Mouse (Mus musculus): ENCODE data around the gene Kcnj2. TPM values are rescaled to one million over a fixed set of nuclear protein-coding genes. Genes with fewer than 3 reads are reported as not detected.
A peak's percentile ranks its signal among the peaks of the same experiment; 100 is the strongest.

Kcnj2 gene
- polyA plus RNA-seq, 1 experiment from 2014 or later, result 1.00 TPM

- Histone ChIP-seq H3K9me3 (replicated peaks) (no peaks in the 10 kb centered on the region), H3K27ac (replicated peaks) (no peak overlapping the region), H3K4me3 (replicated peaks) (no peak overlapping the region), H3K4me1 (peaks cover 11% of the 10 kb centered on the region; the same call in 1 of the 2 replicates), H3K9ac (replicated peaks) (no peak overlapping the region), H3K27me3 (replicated peaks) (no peaks in the 10 kb centered on the region), H3K36me3 (no peaks in the 10 kb centered on the region), H3K4me2 (no peak overlapping the region)
- WGBS, result 48% methylated on average over 5 of the region's 5 CpGs
- ATAC-seq (ENCODE audit: low FRiP score), result no peak
Observed at GRCm38 (mm10) chr11:111060216-111060615, 5.7 kb upstream of the Kcnj2 start.

GRCm38 (mm10) chr11:111064751-111065527, 1.0 kb upstream of the Kcnj2 start:
- H3K27ac ChIP-seq (replicated peaks), result peak overlapping the region; percentile 51

GRCm38 (mm10) chr11:111066299-111066691, 331 bp downstream of the Kcnj2 start:
- H3K27me3 ChIP-seq (replicated peaks), result no peaks in the 10 kb centered on the region
- under 1% methylated on average over 9 of the region's 9 CpGs for WGBS
- peak overlapping the region; percentile 58 for H3K27ac ChIP-seq (replicated peaks)

More at GRCm38 (mm10) chr11:111064751-111065527, 1.0 kb upstream of the Kcnj2 start:
- Histone ChIP-seq H3K4me2 (peak overlapping the region; percentile 89), H3K4me3 (replicated peaks) (peak overlapping the region; percentile 63), H3K9me3 (replicated peaks) (no peaks in the 10 kb centered on the region), H3K9ac (replicated peaks) (peak overlapping the region; percentile 64), H3K27me3 (replicated peaks) (no peaks in the 10 kb centered on the region), H3K4me1 (peaks cover 27% of the 10 kb centered on the region), H3K36me3 (no peaks in the 10 kb centered on the region)
- WGBS, result under 1% methylated on average over 24 of the region's 25 CpGs
- peak; percentile 53; the same call in 1 of the 2 replicates for ATAC-seq (ENCODE audit: low FRiP score)

GRCm38 (mm10) chr11:111067787-111068186, 1.8 kb downstream of the Kcnj2 start:
- Histone ChIP-seq H3K4me1 (peaks cover 27% of the 10 kb centered on the region), H3K27me3 (replicated peaks) (no peaks in the 10 kb centered on the region), H3K4me2 (peak overlapping the region; percentile 89), H3K36me3 (0 out of 2 replicates have a peak, but pooled peaks cover 4% of the 10 kb centered on the region), H3K27ac (replicated peaks) (no peak overlapping the region), H3K9ac (replicated peaks) (no peak overlapping the region), H3K9me3 (replicated peaks) (no peaks in the 10 kb centered on the region), H3K4me3 (replicated peaks) (peak overlapping the region; percentile 63)
- ATAC-seq (ENCODE audit: low FRiP score), result no peak
- 73% methylated on average over 3 of the region's 3 CpGs for WGBS

More at GRCm38 (mm10) chr11:111066299-111066691, 331 bp downstream of the Kcnj2 start:
- peaks cover 27% of the 10 kb centered on the region for H3K4me1 ChIP-seq
- H3K36me3 ChIP-seq, result no peaks in the 10 kb centered on the region
- H3K9ac ChIP-seq (replicated peaks), result peak overlapping the region; percentile 64
- peak; percentile 50 for ATAC-seq (ENCODE audit: low FRiP score)
- peak overlapping the region; percentile 89 for H3K4me2 ChIP-seq
- H3K9me3 ChIP-seq (replicated peaks), result no peaks in the 10 kb centered on the region
- H3K4me3 ChIP-seq (replicated peaks), result peak overlapping the region; percentile 63

GRCm38 (mm10) chr11:111070460-111070859, 4.5 kb downstream of the Kcnj2 start:
- Histone ChIP-seq H3K27me3 (replicated peaks) (no peaks in the 10 kb centered on the region), H3K27ac (replicated peaks) (no peak overlapping the region), H3K9me3 (replicated peaks) (no peaks in the 10 kb centered on the region), H3K9ac (replicated peaks) (no peak overlapping the region), H3K4me3 (replicated peaks) (no peak overlapping the region), H3K4me2 (no peak overlapping the region), H3K4me1 (peaks cover 13% of the 10 kb centered on the region), H3K36me3 (0 out of 2 replicates have a peak, but pooled peaks cover 4% of the 10 kb centered on the region)
- no peak for ATAC-seq (ENCODE audit: low FRiP score)

- Histone ChIP-seq H3K27me3 (replicated peaks) (no peaks in the 10 kb centered on the region), H3K9ac (replicated peaks) (no peak overlapping the region), H3K36me3 (0 out of 2 replicates have a peak, but pooled peaks cover 4% of the 10 kb centered on the region), H3K4me1 (no peaks in the 10 kb centered on the region), H3K9me3 (replicated peaks) (no peaks in the 10 kb centered on the region), H3K27ac (replicated peaks) (no peak overlapping the region), H3K4me2 (no peak overlapping the region), H3K4me3 (replicated peaks) (no peak overlapping the region)
- ATAC-seq (ENCODE audit: low FRiP score), result no peak
Observed at GRCm38 (mm10) chr11:111074131-111074530, 8.2 kb downstream of the Kcnj2 start.

- no peak for ATAC-seq (ENCODE audit: low FRiP score)
Observed at GRCm38 (mm10) chr11:111078107-111078506, 12.1 kb downstream of the Kcnj2 start.

GRCm38 (mm10) chr11:111083009-111083408, 17.0 kb downstream of the Kcnj2 start:
- H3K9ac ChIP-seq (replicated peaks), result no peak overlapping the region
- no peaks in the 10 kb centered on the region for H3K4me1 ChIP-seq
- no peaks in the 10 kb centered on the region for H3K36me3 ChIP-seq
- H3K9me3 ChIP-seq (replicated peaks), result no peaks in the 10 kb centered on the region
- WGBS, result 82% methylated on average over 2 of the region's 2 CpGs
- no peak overlapping the region for H3K27ac ChIP-seq (replicated peaks)
- H3K4me3 ChIP-seq (replicated peaks), result no peak overlapping the region
- no peaks in the 10 kb centered on the region for H3K27me3 ChIP-seq (replicated peaks)
- no peak overlapping the region for H3K4me2 ChIP-seq
- no peak for ATAC-seq (ENCODE audit: low FRiP score)

More at GRCm38 (mm10) chr11:111078107-111078506, 12.1 kb downstream of the Kcnj2 start:
- H3K4me3 ChIP-seq (replicated peaks), result no peak overlapping the region
- no peaks in the 10 kb centered on the region for H3K9me3 ChIP-seq (replicated peaks)
- no peaks in the 10 kb centered on the region for H3K27me3 ChIP-seq (replicated peaks)
- no peak overlapping the region for H3K27ac ChIP-seq (replicated peaks)
- no peak overlapping the region for H3K9ac ChIP-seq (replicated peaks)
- no peaks in the 10 kb centered on the region for H3K36me3 ChIP-seq
- WGBS, result 76% methylated on average over 11 of the region's 11 CpGs
- H3K4me1 ChIP-seq, result no peaks in the 10 kb centered on the region
- no peak overlapping the region for H3K4me2 ChIP-seq

GRCm38 (mm10) chr11:111086933-111087332, 21.0 kb downstream of the Kcnj2 start:
- H3K9me3 ChIP-seq (replicated peaks), result no peaks in the 10 kb centered on the region
- no peak overlapping the region for H3K4me3 ChIP-seq (replicated peaks)
- H3K27me3 ChIP-seq (replicated peaks), result no peaks in the 10 kb centered on the region
- H3K9ac ChIP-seq (replicated peaks), result no peak overlapping the region
- no peak for ATAC-seq (ENCODE audit: low FRiP score)
- no peak overlapping the region for H3K27ac ChIP-seq (replicated peaks)
- no peak overlapping the region for H3K4me2 ChIP-seq
- WGBS, result 91% methylated on average over 6 of the region's 6 CpGs
- H3K36me3 ChIP-seq, result no peaks in the 10 kb centered on the region
- H3K4me1 ChIP-seq, result 0 out of 2 replicates have a peak, but pooled peaks cover 3% of the 10 kb centered on the region

GRCm38 (mm10) chr11:111088226-111088625, 22.3 kb downstream of the Kcnj2 start:
- Histone ChIP-seq H3K4me1 (0 out of 2 replicates have a peak, but pooled peaks cover 3% of the 10 kb centered on the region), H3K9me3 (replicated peaks) (no peaks in the 10 kb centered on the region), H3K27me3 (replicated peaks) (no peaks in the 10 kb centered on the region), H3K4me3 (replicated peaks) (no peak overlapping the region), H3K36me3 (no peaks in the 10 kb centered on the region), H3K9ac (replicated peaks) (no peak overlapping the region), H3K27ac (replicated peaks) (no peak overlapping the region), H3K4me2 (no peak overlapping the region)
- ATAC-seq (ENCODE audit: low FRiP score), result no peak

- H3K4me2 ChIP-seq, result no peak overlapping the region
- WGBS, result 35% methylated on average over 3 of the region's 3 CpGs
- H3K9me3 ChIP-seq (replicated peaks), result no peaks in the 10 kb centered on the region
- H3K4me3 ChIP-seq (replicated peaks), result no peak overlapping the region
- no peaks in the 10 kb centered on the region for H3K36me3 ChIP-seq
- H3K9ac ChIP-seq (replicated peaks), result no peak overlapping the region
- ATAC-seq (ENCODE audit: low FRiP score), result no peak
- 0 out of 2 replicates have a peak, but pooled peaks cover 3% of the 10 kb centered on the region for H3K4me1 ChIP-seq
- H3K27ac ChIP-seq (replicated peaks), result no peak overlapping the region
- H3K27me3 ChIP-seq (replicated peaks), result no peaks in the 10 kb centered on the region
Observed at GRCm38 (mm10) chr11:111088812-111089211, 22.8 kb downstream of the Kcnj2 start.

- Histone ChIP-seq H3K4me3 (replicated peaks) (no peak overlapping the region), H3K9ac (replicated peaks) (no peak overlapping the region), H3K4me1 (0 out of 2 replicates have a peak, but pooled peaks cover 3% of the 10 kb centered on the region), H3K36me3 (no peaks in the 10 kb centered on the region), H3K9me3 (replicated peaks) (no peaks in the 10 kb centered on the region), H3K4me2 (no peak overlapping the region), H3K27me3 (replicated peaks) (no peaks in the 10 kb centered on the region), H3K27ac (replicated peaks) (no peak overlapping the region)
- WGBS, result 73% methylated on average over 6 of the region's 6 CpGs
- ATAC-seq (ENCODE audit: low FRiP score), result no peak
Observed at GRCm38 (mm10) chr11:111091117-111091516, 25.2 kb downstream of the Kcnj2 start.
